Mouse (Mus musculus): ENCODE data around the gene Osbpl10. TPM values are rescaled to one million over a fixed set of nuclear protein-coding genes. Genes with fewer than 3 reads are reported as not detected.

Osbpl10 gene
- polyA plus RNA-seq, 2 experiments: 3.4 to 8.4 TPM

DNA sequence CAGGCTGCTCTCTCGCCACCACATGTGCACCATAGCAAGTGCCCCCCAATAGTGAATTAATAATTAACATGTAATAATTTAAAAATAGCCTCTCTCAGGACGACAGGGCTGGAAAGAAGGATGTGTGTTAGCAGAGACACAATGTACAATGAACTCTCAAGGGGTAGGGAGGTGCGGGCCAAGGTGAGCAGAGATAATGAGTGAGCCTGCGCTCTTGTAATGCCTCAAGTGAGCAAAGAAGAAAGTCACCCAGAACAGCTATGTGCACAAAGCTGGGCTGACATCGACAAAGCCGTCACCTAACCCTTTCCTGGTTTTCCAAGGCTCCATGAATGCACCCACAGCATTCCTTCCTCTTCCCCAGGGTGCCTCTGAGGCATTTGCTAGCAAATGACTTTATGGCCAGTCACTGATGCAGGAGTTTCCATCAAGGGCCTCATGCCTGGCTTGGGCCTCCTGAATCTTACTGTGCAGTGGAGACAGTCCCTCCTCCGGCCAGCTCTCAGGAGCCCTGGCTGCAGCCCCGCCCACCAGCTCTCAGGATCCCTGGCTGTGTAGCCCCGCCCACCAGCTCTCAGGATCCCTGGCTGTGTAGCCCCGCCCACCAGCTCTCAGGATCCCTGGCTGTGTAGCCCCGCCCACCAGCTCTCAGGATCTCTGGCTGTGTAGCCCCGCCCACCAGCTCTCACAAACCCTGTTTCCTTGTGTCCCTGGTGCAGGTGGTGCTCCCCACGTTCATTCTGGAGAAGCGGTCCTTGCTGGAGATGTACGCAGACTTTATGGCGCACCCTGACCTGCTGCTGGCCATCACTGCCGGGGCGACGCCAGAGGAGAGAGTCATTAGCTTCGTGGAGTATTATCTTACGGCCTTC, 237.7 kb downstream of the Osbpl10 start:
- Histone ChIP-seq H3K9me3 (ENCODE audit: control insufficient read depth, low read length) (no peaks in the 10 kb centered on the region), H3K4me3 (replicated peaks; ENCODE audit: low read length) (no peak overlapping the region), H3K36me3 (ENCODE audit: control insufficient read depth, insufficient read depth, low read length) (no peaks in the 10 kb centered on the region; the same call in 1 of the 2 replicates), H3K27me3 (ENCODE audit: control insufficient read depth, insufficient read depth, low read length) (no peaks in the 10 kb centered on the region), H3K9ac (ENCODE audit: low read depth, low read length, severe bottlenecking) (no peak overlapping the region), H3K4me1 (ENCODE audit: control insufficient read depth, insufficient read depth, low read length) (peaks cover 20% of the 10 kb centered on the region), H3K4me2 (replicated peaks; ENCODE audit: low read depth, low read length, severe bottlenecking) (no peak overlapping the region), H3K27ac (replicated peaks; ENCODE audit: low read depth, low read length) (no peak overlapping the region)
- ATAC-seq (ENCODE audit: low FRiP score, low read depth): peak; percentile 19; the same call in 1 of the 2 replicates
- 28% methylated on average over 20 of the region's 21 CpGs for WGBS
- no peak for DNase-seq (ENCODE audit: low spot score)
- TF ChIP-seq POLR2A (IDR thresholded peaks at IDR 0.05; ENCODE audit: borderline replicate concordance, extremely low read depth, insufficient read depth, insufficient read length): no peak

- TF ChIP-seq POLR2A (IDR thresholded peaks at IDR 0.05; ENCODE audit: borderline replicate concordance, extremely low read depth, insufficient read depth, insufficient read length): no peak
- 20% methylated on average over 9 of the region's 9 CpGs for WGBS
Observed at GRCm38 (mm10) chr9:115217984-115218383, 239.6 kb downstream of the Osbpl10 start.

DNA sequence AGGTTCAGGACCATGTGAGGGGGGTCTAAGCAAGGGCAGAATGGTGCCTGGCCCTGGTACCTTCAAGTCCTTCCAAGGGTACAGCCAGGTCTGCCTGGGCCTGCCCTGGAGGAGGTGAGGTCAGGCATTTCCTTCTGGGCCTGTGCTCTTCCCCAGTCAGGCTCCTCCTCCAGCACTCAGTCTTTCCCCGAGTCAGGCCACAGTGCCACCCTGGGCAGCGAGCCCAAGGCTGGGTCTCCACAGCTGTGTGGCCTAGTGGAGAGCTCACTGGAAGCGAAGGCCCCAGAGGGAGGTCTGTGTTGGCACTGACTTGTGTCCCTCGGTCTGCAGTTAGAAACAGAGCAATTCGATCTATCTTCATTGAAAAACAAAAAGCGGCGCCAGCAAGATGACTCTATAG, 242.1 kb downstream of the Osbpl10 start:
- Histone ChIP-seq H3K27me3 (ENCODE audit: control insufficient read depth, insufficient read depth, low read length) (no peaks in the 10 kb centered on the region), H3K4me2 (replicated peaks; ENCODE audit: low read depth, low read length, severe bottlenecking) (no peak overlapping the region), H3K27ac (replicated peaks; ENCODE audit: low read depth, low read length) (no peak overlapping the region), H3K36me3 (ENCODE audit: control insufficient read depth, insufficient read depth, low read length) (no peaks in the 10 kb centered on the region), H3K9ac (ENCODE audit: low read depth, low read length, severe bottlenecking) (no peak overlapping the region), H3K4me3 (replicated peaks; ENCODE audit: low read length) (no peak overlapping the region), H3K4me1 (ENCODE audit: control insufficient read depth, insufficient read depth, low read length) (peaks cover 9% of the 10 kb centered on the region), H3K9me3 (ENCODE audit: control insufficient read depth, low read length) (no peaks in the 10 kb centered on the region)
- no peak for DNase-seq (ENCODE audit: low spot score)
- 80% methylated on average over 7 of the region's 7 CpGs for WGBS
- no peak for TF ChIP-seq POLR2A (IDR thresholded peaks at IDR 0.05; ENCODE audit: borderline replicate concordance, extremely low read depth, insufficient read depth, insufficient read length)
- ATAC-seq (ENCODE audit: low FRiP score, low read depth): no peak

More at GRCm38 (mm10) chr9:115217984-115218383, 239.6 kb downstream of the Osbpl10 start:
- peaks cover 20% of the 10 kb centered on the region for H3K4me1 ChIP-seq (ENCODE audit: control insufficient read depth, insufficient read depth, low read length)
- H3K27me3 ChIP-seq (ENCODE audit: control insufficient read depth, insufficient read depth, low read length): no peaks in the 10 kb centered on the region
- H3K36me3 ChIP-seq (ENCODE audit: control insufficient read depth, insufficient read depth, low read length): no peaks in the 10 kb centered on the region; the same call in 1 of the 2 replicates
- ATAC-seq (ENCODE audit: low FRiP score, low read depth) (no peak), DNase-seq (ENCODE audit: low spot score) (no peak)
- H3K4me3 ChIP-seq (replicated peaks; ENCODE audit: low read length): no peak overlapping the region
- no peak overlapping the region for H3K4me2 ChIP-seq (replicated peaks; ENCODE audit: low read depth, low read length, severe bottlenecking)
- H3K27ac ChIP-seq (replicated peaks; ENCODE audit: low read depth, low read length): no peak overlapping the region
- H3K9me3 ChIP-seq (ENCODE audit: control insufficient read depth, low read length): no peaks in the 10 kb centered on the region
- H3K9ac ChIP-seq (ENCODE audit: low read depth, low read length, severe bottlenecking): no peak overlapping the region

- no peaks in the 10 kb centered on the region for H3K36me3 ChIP-seq (ENCODE audit: control insufficient read depth, insufficient read depth, low read length)
Observed at GRCm38 (mm10) chr9:115221265-115221664, 242.9 kb downstream of the Osbpl10 start.

DNA sequence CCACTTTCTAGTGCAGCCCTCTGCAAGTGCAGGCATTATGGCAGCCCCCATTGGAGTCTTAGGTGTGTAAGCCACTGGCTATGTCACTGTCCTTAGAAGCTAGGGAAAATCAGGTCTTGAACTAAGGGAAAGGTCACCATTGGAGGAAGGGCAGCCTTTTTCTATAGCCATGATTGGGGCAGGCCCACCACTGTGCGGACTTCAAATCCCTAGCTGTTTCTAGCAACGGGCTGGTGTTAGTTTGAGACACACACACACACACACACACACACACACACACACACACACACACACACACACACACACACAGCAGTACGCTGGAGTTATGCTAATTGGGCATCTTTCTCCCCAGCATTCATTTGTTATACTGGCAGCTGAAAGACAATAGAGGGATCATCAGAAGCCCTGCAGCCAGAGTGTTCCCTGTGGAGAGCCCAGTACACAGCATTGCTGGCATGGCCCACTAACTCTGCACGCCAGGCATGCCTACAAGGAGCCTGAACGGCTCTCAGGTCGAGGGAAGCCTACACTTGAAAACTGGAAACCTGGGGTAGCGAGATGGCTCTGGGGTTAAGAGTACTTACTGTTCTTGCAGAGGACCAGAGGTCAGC, 246.5 kb downstream of the Osbpl10 start:
- Histone ChIP-seq H3K4me3 (replicated peaks; ENCODE audit: low read length) (no peak overlapping the region), H3K9ac (ENCODE audit: low read depth, low read length, severe bottlenecking) (no peak overlapping the region), H3K4me2 (replicated peaks; ENCODE audit: low read depth, low read length, severe bottlenecking) (no peak overlapping the region), H3K27ac (replicated peaks; ENCODE audit: low read depth, low read length) (no peak overlapping the region), H3K9me3 (ENCODE audit: control insufficient read depth, low read length) (no peaks in the 10 kb centered on the region), H3K27me3 (ENCODE audit: control insufficient read depth, insufficient read depth, low read length) (no peaks in the 10 kb centered on the region), H3K36me3 (ENCODE audit: control insufficient read depth, insufficient read depth, low read length) (0 out of 2 replicates have a peak, but pooled peaks cover 3% of the 10 kb centered on the region), H3K4me1 (ENCODE audit: control insufficient read depth, insufficient read depth, low read length) (no peaks in the 10 kb centered on the region)
- ATAC-seq (ENCODE audit: low FRiP score, low read depth) (no peak), DNase-seq (ENCODE audit: low spot score) (no peak)
- no peak for TF ChIP-seq POLR2A (IDR thresholded peaks at IDR 0.05; ENCODE audit: borderline replicate concordance, extremely low read depth, insufficient read depth, insufficient read length)
- WGBS: 71% methylated on average over 7 of the region's 7 CpGs

More at GRCm38 (mm10) chr9:115221265-115221664, 242.9 kb downstream of the Osbpl10 start:
- Histone ChIP-seq H3K27me3 (ENCODE audit: control insufficient read depth, insufficient read depth, low read length) (no peaks in the 10 kb centered on the region), H3K9me3 (ENCODE audit: control insufficient read depth, low read length) (no peaks in the 10 kb centered on the region), H3K4me1 (ENCODE audit: control insufficient read depth, insufficient read depth, low read length) (0 out of 2 replicates have a peak, but pooled peaks cover 2% of the 10 kb centered on the region), H3K4me3 (replicated peaks; ENCODE audit: low read length) (no peak overlapping the region), H3K4me2 (replicated peaks; ENCODE audit: low read depth, low read length, severe bottlenecking) (no peak overlapping the region), H3K27ac (replicated peaks; ENCODE audit: low read depth, low read length) (no peak overlapping the region), H3K9ac (ENCODE audit: low read depth, low read length, severe bottlenecking) (no peak overlapping the region)
- DNase-seq (ENCODE audit: low spot score) (no peak), ATAC-seq (ENCODE audit: low FRiP score, low read depth) (no peak)
- no peak for TF ChIP-seq POLR2A (IDR thresholded peaks at IDR 0.05; ENCODE audit: borderline replicate concordance, extremely low read depth, insufficient read depth, insufficient read length)
- 94% methylated on average over 7 of the region's 7 CpGs for WGBS
